Mouse (Mus musculus) layer of hippocampus, postnatal 36 days (tissue): ENCODE measurements around the gene Tbca. TPM values are rescaled to one million over a fixed set of nuclear protein-coding genes. Genes with fewer than 3 reads are reported as not detected.
A peak's percentile ranks its signal among the peaks of the same experiment; 100 is the strongest.

ENCODE experiments used
- DNase-seq, 2 experiments: peaks; one replicate each; pipeline ENCODE4 v3.0.0; 2022
- total RNA-seq, 2 experiments: library from RNA; stranded (reverse); gene quantifications; 2 replicates each; pipeline ENCODE4 v1.2.3; 2021

The Tbca gene
- total RNA-seq, 2 experiments from 2014 or later = 138 to 139 TPM

- DNase-seq = no peak
Measured at GRCm38 (mm10) chr13:94882221-94882620, 93.5 kb downstream of the Tbca start.

- no peak for DNase-seq
Measured at GRCm38 (mm10) chr13:94882711-94883145, 94.0 kb downstream of the Tbca start.

- no peak for DNase-seq
Measured at GRCm38 (mm10) chr13:94883163-94883965, 94.7 kb downstream of the Tbca start.

- DNase-seq = peak in 1 of 2 experiments; percentile 17
Measured at GRCm38 (mm10) chr13:94883966-94884960, 95.6 kb downstream of the Tbca start.

- DNase-seq = no peak
Measured at GRCm38 (mm10) chr13:94885291-94886235, 96.9 kb downstream of the Tbca start.

Other genes starting within 250 kb of the Tbca start
- gene Otp, start 86.7 kb downstream of the Tbca start, total RNA-seq = under 1 TPM in 1 of 2 experiments, not detected in 1; 0.13 TPM
- 10 to 100 TPM; 21.2 to 23.0 TPM for gene Wdr41, start 187.4 kb downstream of the Tbca start, total RNA-seq